Mouse (Mus musculus): ENCODE results near the gene Ppara.

Gene Ppara

DNA sequence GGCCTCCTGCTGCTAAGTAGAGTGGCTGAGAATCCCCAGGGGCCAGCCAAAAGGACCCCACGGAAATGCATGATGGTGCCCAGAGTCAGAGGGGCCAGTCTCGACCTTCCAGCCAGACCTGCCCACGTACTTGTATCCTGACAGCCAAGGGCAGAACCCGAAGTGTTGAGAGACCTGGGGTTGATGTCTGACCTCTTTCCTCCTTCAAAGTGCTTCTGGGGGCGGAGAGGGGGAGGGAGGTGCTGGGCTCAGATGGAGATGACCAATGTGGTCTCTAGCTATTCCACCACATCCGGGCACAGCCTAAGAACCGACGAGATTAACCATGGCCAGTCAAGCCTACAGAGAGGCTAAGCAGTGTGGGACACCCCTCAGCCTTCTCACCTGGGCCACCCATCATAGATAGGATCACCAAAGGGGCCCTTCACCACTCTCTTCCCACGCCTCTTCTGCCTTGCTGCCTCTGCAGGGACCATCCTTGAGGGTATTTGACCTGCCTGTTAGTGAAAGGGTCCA is 29.7 kb upstream of the Ppara start:
- no peak for DNase-seq (ENCODE audit: low spot score in 2 of 2)

DNA sequence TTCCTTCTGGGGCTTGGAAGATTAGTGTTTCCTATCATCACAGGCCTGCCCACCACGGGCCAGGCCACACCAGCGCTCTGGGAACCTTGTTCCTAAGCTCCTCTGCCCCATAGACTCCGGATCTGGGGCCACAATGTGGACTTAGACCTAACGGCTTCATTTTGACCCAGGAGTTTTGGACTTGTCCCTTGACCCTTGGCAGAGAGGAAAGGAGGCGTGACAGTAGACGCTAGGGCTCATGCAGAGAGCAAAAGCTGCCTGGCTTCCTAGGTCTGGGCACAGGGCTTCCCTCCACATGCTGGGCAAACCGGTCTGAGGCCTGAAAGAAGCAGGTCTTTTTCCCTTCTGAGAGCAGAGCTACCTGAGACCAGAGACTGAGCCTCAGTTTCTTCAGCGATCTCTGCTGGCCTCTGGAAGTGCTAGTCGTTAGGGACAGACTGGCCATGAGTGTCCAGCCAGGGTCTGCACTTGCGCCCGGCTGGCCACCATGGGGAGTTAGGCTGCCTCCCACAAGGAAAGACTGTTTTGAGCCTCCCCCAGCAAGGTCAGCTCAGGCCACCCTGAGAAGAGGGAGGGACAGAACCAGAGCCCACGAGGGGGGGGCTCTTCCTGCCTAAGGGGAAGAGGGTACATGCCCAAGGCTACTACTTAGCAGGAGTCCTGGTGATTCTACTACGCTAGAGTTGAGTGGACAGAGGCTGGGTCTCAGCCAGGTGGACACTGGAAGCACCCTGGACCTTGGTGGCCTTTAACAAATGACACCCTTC is 29.0 kb upstream of the Ppara start:
- no peak for DNase-seq (ENCODE audit: low spot score in 2 of 2)

DNA sequence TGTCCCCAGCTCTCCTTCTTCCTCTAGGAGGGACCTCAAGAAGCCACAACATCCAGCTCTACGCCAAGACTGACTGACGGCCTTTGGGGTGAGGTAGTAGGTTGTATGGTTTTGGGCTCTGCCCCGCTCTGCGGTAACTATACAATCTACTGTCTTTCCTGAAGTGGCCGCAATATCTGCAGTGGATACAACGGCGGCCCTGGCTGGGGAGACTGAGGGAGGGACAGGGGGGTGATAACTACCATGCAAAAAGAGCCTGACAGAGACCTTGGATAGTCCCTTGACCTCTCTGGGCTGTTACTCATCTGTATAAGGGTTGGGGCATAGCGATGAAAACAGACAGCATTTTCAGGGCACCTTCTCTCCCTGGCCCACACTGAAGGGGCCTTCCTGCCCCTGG is 28.3 kb upstream of the Ppara start:
- no peak for DNase-seq (ENCODE audit: low spot score in 2 of 2)

DNA sequence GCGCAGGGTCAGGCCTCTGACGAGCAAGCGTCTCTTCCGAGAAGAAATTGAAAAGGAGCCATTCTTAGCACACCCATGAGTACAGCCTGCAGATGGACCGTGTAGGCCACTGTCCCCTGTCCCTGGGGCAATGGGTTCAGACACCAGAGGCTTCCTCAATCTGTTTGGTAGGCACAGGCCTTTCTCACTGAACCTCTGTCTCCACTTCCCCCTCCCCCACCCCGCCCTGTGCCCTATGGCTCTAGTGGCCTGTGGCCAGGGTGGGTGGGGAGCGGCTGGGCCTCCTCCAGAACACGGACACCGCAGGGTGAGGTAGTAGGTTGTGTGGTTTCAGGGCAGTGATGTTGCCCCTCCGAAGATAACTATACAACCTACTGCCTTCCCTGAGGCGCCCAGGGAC is 27.8 kb upstream of the Ppara start:
- no peak for DNase-seq (ENCODE audit: low spot score in 2 of 2)

DNA sequence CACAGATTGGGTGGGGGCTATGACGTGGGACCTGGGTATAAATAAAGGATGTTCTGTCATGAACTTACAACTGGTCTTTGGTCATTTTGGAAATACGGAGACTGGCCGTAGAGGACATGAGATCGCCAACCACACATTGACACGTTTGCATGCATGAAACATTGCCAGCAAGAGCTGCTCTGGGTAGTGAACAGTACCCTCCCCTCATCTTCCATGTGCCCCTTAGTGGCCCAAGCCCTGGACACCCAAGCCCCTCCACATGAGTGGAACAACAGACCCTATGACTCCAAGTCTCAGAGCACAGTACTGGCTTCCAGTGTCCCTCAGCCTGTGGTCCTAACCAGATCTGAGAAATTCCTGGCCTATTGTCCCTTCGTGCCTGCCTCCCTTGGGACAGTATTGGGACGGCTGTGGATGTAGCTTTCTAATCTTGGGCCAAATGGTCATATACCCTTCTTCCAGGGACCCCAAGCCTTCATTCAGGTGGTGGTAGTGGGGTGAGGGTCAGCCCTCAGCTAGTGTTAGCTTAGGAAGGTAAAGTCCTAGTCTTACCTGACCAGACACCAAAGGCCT is 27.2 kb upstream of the Ppara start:
- DNase-seq (ENCODE audit: low spot score in 2 of 2), result no peak

DNA sequence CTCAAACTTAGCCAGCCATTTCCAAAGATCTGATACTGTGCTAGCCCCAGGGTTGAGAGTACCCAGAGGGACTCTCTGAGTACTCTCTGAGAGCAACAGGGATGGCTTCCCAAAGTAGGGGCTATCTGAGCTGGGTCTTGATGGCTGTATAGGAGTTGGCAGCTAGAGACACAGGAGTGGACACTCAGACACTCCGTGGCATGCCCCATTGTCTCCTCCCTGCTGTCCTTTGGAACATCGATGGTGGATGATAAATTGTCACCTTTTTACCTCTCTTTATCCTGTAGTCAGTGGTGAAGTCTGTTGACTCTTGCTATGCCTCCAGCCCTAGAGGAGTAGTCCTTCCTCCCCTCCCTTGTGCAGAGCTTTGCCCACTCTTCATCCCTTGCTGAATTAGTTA is 26.6 kb upstream of the Ppara start:
- no peak for DNase-seq (ENCODE audit: low spot score in 2 of 2)

DNA sequence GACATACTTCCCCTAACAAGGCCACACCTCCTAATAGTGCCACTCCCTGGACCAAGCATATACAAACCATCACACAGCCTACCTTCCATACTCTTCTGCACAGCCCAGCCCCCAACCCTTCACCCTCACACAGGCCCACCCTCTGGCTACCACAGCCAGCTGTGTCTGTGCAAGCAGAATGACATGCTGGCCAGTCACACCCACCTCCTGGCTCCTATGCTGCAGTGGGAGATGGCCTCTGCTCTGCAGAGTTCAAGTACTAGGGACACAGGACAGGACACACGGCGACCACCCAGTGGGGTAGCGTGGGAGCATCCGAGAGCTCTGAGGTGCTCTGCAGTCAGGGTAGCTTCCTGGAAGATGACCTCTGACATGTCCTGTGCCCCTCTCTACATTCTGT is 25.9 kb upstream of the Ppara start:
- no peak for DNase-seq (ENCODE audit: low spot score in 2 of 2)

DNA sequence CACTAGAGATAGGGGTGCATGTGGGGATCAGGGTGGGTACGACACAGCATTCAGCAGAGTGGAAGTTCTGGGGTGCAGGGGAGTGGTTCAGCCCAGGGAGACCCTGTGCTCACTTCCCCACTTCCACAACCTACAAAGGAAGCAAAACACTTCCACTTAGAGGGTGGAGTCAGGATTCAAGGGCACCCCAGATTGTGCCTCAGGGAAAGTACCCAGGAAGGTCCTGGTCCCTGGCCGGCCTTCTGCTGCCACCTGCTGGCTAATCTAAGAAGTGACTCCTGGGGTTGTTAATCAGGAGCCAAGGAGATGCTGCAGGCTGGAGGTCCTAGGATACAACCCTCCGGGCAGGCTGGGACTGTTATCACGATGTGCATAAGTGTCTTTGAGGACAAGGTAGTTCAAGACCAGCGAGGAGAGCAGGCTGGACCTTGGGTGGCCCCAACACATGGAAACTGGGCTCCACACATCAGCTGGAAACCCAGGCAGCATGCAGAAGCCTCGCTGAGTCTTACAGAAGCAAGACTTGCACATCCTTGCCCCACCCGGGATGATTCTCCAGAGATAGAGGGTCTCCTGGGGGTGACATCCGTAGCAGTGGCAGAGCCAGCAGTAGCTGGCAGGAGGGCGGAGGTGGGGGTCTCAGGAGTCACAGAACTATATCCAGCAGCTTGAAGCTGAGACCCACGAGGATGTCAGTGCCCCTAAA is 25.4 kb upstream of the Ppara start:
- DNase-seq (ENCODE audit: low spot score in 2 of 2), result peak; percentile 89 to 92

DNA sequence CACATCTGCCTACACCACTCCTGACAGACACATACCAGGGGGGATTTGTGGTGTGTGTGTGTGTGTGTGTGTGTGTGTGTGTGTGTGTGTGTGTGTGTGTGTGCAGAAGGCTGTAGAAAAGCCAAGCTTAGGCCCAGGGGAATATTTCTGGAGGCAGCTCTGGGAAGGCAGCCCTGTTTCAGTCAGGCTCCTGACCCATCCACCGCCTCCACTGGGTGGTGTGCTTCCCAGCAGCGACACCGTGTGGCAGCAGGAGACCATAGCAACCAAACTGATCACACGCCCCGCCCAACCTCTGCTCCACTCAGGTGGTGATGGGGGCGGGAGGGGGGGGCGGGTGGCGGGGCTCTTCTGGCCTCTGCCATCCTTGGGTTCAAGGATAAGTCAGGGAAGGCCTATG is 24.6 kb upstream of the Ppara start:
- DNase-seq (ENCODE audit: low spot score in 2 of 2), result peak; percentile 79 to 84

DNA sequence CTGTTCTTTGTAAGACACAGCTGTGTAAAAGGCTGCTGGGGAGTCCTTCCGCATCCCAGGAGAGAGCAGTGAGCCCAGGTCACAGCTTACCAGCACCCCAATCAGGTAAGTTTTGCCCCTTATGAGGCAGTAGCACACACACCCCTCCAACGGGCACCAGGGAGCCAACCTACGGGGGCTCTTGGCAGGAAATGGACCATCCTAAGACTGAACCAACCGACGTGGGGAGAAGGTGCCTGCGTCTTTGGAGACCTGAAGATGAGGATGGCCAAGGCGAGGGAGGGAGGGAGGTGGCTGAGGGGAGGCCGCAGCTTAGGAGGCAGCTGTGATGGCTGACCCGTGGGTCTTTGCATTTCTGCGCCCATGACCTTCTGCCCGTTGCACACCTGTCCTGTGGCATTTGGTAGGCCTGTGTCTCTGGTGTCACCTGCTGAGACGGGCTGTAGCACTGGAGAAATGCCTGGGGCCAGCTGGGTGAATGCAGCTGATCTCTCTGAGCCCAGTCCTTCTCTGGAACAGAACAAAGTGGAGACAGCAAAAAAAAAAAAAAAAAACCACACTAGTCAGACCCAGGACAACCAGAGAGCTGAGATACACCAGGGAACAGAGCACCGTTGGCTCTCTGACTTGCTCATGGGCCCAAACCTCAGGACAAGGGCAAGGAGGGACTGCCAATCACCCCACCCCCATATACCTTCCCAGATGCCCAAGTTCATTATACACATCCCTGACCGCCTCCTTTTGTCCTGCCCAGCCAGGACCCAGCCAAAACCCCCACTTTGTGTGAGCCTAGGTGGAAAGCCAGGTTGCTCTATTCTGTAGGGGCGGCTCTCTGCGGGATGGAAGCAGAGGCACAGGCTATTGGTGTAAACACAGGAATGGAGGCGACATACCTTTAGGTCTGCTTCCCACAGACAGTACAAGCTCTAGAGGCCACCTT is 23.9 kb upstream of the Ppara start:
- DNase-seq (ENCODE audit: low spot score in 2 of 2), result no peak

DNA sequence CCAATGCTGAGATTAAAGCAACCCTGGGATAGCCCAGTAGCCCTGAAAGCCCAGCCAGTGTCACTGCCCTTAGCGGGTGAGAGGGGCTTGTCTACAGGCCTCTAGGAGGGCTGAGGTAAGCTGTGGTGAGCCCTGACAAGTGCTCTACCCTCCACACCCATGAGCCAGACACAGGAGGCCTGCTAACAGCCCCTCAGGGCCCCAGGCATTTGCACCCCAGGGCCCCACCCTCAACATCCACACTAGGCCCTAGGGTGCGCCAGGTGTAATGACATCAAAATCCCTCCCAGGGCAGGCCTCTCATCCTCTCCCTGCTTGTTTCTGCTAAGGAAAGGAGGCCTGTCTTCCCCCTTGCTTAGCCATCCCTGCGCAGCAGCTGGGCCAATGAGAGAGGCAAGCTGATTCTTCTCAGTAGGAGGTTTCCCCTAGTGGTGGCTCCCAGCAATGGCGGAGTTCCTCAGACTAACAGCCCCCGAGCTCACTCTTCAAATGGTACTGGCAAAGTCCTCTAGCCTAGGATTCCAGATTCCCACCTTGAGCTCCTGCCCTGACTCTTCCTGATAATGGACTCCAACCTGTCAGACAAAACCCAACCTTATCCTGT is 22.1 kb upstream of the Ppara start:
- no peak for DNase-seq (ENCODE audit: low spot score in 2 of 2)

DNA sequence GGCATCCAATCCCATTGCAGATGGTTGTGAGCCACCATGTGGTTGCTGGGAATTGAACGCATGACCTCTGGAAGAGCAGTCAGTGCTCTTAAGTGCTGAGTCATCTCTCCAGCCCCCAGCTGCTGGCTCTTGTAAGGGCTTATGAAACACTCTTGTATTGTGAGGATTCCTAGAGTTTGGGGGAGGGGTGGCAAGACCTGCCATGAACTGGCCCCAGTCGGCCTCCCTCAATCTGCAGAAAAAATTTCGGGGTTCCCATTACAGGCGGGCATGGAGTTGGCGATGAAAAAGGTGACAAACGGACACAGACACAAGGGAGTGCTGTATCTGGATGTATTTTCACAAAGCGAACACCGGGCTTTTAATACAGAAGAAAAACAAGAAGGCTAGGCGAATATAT is 21.4 kb upstream of the Ppara start:
- DNase-seq (ENCODE audit: low spot score in 2 of 2), result no peak

DNA sequence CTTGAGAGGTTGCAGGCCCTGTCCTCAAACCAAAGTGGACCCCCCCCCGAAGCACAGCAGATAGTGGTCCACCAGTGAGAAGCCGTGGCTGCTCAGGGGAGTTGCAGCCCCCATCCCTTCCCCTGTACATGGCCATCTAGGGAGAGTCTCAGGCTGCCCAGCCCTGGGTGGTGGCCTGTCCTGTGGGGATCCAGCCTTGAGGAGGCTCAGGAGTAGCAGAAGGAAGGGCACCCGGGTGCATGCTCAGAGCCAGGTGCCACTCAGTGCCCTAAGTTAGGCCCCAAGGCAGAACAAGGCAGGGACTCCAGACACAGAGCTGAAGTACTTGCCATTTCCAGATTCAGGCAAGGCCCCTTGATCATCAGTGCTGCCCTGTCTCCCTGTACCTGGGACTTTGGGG is 19.7 kb upstream of the Ppara start:
- DNase-seq (ENCODE audit: low spot score in 2 of 2), result no peak

DNA sequence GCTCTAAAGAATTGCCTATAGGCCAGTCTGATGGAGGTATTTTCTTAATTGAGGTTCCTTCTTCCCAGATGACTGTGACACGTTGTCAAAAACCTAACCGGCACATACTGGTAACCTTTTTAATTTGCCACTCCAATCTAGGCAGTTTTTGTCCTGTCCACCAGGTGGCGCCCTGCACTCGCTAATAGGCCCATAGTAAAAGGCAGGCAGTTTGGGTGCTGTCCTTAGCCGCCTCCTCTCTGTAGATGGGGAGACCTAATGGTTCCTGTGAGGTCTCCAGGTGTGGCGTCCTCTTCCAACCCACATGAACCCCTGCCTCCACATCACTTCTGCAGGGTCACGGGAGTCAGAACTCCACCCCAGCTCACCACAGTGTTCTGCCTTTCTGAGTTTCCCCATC is 18.7 kb upstream of the Ppara start:
- DNase-seq (ENCODE audit: low spot score in 2 of 2), result peak; percentile 81 to 89

DNA sequence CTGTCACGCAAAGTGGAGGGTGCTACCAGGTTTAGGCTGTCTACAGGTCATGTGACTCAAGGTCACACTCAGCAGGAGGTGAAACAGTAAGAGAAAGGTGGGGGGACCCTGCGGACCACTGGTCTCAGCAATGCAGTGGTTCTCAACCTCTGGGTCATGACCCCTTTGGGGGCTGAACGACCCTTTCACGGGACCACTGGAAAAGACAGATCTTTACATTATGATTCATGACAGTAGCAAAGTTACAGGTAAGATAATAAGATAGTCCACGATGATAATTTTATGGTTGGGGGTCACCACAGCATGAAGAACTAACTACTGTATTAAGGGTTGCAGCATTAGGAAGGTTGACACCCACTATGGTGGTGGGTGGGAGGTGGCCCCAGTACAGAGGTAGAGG is 18.2 kb upstream of the Ppara start:
- DNase-seq (ENCODE audit: low spot score in 2 of 2), result no peak

DNA sequence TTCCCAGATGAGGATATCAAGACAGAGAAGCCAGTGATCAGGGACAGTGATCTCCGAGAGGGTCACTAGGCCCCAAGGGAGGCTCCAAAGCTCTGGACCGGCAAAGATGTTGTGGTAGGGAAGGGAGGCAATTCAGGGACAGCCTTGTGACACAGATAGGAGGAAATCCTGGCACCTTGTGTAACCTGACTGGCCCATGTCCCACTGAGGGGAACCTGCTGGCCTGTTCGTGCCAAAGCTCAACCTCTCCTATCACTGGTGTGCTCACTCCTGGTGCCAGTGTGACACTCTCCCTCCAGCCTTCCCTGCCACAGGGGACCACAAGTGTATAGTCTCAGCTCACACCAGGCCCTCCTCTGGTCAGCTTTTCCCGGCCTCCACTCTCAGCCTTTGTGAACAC is 17.8 kb upstream of the Ppara start:
- no peak for DNase-seq (ENCODE audit: low spot score in 2 of 2)

DNA sequence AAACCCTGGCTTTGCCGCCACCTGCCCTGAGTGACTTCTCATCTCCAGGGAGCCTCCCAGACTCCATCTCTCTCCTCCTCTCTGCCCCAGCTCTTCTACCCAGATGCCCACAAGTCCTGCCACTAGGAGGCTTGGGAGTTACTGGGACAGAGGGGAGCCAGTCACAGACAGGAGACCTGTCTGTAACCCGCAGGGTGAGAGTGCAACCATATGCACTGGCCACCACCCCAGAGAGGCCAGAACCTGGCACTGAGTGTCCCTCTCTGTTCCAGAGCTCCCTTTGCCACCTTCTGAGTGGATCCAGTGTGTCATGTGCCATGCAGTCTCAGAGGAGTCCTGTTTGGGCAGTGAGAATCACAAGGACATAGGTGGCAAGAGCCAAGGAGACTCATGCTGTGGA is 17.0 kb upstream of the Ppara start:
- DNase-seq (ENCODE audit: low spot score in 2 of 2), result no peak

DNA sequence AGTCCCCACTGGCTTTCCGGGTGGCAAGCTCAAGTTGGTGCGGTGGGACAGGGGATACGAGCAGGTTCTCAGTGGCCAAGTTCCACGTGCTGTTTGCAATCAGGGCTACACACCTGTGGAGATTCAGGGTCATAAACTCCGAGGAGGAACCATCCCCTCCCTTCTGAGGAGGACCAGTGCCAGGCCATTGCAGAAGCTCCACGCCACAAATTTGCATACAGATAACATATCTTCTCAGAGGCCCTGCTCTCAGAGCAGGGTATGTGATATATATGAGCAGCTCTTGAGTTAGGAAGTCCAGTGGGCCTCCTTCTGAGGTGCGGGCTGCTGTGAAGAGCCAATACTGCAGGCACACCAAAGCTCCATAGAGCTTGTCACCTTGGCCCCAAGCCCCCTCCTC is 15.8 kb upstream of the Ppara start:
- no peak for DNase-seq (ENCODE audit: low spot score in 2 of 2)

DNA sequence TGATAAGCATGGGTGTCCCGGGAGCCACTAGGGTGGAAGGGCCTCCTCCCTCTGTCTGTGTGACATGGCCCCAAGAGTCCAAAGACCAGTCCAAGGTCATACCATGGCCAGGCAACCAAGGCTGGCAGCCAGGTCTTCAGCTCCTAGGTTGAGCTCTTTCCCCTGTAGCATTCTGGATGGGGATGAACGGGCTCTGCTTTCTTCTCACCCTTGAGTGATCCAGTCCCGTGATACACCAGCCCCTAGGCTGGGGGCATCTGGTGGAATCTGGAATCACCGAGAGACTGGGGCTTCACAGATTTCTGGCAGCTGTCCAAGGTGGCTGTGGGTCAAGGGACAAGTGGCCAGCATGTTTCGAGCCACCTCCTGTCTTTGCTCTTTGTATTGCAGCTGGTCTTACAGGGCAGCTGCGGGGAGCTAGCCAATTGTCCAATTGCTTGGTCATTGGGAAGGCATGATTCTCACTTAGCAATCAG is 14.4 kb upstream of the Ppara start:
- DNase-seq (ENCODE audit: low spot score in 2 of 2), result no peak

DNA sequence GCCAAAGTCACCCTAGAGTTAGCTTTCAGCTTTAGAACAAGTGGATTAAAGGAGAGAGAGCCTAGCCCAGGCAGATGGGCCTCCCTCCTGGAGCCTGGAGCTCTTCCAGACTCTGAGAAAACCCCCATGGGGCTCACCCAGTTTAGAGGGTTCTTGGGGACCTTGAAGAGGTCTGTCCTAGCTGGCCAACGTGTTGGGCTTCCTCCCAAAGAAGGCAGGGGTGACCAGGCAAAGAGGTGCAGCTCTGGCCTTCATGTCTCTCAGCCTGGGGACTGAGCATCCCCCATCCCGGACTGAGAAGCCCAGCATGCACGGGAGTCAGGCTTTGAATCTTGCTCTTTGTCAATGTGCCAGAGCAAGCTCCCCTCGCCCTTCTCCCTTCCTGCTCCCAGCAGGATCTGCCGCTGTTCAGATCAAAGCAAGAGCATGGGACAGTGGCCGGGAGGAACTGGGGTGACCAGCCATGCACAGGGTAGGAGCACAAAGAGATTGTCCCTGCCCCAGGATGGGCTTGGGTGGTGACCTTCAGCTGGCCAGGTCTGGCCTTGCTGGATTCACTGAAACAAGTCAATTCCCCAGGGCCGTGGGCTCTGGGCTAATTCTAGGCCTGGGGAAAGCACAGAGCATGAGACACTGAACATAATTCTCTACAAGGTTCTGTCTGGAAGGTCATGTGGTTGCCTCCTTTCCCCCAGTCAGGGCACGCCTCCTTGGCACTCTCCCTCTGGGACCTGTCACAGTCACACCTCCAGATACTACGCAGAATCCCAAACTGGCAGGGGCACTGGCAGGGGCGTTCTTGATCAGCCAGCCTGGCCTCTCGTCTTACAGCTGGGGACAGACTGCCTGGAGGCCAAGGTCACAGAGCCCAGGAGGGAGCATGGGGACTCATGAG is 10.3 kb upstream of the Ppara start:
- DNase-seq (ENCODE audit: low spot score in 2 of 2), result no peak

Measured in frontal cortex, postnatal 36 days (tissue).